Mouse (Mus musculus): ENCODE data around the gene Pkd2.
A peak's percentile ranks its signal among the peaks of the same experiment; 100 is the strongest.

Gene Pkd2

DNA sequence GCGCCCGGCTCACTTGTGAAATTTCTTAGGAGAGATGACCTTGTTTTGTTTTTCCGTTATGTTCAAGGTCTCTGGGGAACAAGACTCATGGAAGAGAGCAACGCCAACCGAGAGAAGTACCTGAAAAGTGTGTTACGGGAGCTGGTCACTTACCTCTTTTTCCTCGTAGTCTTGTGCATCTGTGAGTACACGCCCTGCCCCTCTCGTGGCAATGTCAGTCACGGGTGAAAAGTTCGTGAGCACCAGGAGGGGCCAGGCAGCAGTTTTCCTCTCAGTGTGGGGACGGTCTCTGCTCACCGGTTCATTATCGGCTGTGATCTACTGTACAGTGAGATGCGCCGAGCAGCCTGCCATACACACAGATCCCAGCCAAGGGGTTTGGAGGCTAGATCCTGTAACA lies 7.6 kb downstream of the Pkd2 start:
- no peak for DNase-seq

DNA sequence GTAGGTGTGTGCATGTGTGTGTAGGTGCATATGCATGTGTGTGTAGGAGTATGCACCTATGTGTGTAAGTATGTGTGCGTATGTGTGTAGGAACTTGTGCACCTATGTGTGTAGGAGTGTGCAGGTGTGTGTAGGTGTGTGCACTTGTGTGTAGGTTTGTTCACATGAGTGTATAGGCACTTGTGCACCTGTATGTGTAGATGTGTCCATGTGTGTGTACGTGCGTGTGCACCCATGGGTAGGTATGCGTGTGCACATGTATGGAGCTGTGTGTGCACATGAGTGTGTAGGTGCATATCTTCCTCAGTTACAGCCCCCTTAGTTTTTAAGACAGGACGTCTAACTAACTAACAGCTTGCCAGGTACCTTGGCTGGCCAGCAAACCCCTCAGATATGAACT lies 9.3 kb downstream of the Pkd2 start:
- DNase-seq = no peak

GRCm38 (mm10) chr5:104470981-104471391 lies 11.7 kb downstream of the Pkd2 start:
- DNase-seq = no peak

DNA sequence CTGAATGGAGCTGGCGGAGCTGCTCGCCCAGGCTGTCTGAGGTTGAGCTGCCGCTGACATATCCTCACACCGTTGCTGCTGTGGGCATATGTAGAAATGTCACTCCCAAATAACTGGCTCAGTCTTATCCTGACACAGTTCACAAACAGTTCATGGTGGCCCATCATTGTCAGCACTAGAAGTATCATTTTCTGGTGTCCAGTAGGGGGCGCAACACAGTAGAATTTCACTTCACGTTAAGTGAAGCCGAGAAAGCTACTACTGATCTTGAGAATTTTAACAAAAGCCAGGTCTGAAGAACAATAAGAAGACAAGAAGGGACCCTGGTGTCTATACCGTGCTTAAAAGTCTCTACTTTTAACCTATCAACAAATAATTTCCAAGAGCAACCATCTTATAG lies 13.1 kb downstream of the Pkd2 start:
- peak in 1 of 2 experiments; percentile 11 for DNase-seq

DNA sequence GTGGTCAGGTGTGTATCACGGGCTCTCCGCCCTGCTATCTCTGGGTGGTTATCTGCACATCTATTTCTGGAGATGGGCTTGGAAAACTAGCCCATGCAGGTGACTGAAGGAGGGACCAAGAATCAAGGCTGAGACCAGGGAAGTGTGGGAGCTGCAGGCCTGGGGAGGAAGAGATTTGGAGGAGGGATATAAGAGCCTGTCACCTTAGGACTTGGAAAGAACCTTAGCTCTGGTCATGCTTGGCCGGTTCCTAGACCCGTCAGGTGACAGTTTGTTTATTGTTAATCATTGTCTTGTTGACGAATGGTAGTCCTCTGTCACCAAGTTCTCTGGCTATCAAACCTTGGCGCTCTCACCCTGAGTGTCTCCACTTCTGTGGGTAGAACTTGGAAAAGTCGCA lies 21.1 kb downstream of the Pkd2 start:
- DNase-seq = no peak

DNA sequence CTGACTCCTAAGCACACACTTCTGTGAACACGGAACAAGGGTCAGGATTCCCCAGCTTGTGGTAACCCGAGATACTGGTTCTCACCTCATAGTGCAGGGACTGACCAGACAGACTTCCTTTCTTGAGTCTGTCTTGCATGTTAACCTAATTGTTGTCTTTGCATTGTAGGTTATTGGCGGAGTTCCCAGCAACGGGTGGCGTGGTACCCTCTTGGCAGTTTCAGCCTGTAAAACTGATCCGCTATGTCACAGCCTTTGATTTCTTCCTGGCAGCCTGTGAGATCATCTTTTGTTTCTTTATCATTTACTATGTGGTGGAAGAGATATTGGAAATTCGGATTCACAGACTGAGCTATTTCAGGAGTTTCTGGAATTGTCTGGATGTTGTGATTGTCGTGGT lies 23.6 kb downstream of the Pkd2 start:
- no peak for DNase-seq

DNA sequence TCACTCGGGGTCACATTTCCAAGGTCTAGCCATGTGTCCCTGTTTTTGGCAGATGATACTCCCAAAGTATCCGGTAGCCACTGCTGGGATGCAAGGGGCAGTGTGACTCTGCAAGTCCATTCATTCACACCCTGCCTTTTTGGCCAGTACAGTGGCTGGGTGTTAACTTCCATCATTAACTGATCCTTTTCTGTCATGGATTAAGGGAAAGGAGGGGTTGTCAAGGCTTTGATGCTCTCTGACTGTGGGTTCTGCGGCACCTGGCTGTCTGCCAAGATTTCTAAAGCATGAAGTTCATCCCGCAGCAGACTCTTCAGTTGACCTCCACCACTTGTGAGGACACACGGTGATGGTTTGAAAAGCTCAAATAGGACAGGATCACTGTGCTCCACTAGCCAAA lies 32.3 kb downstream of the Pkd2 start:
- no peak for DNase-seq

- no peak for DNase-seq
Observed at GRCm38 (mm10) chr5:104504883-104505282, 45.6 kb downstream of the Pkd2 start.

GRCm38 (mm10) chr5:104507829-104508194 lies 48.6 kb downstream of the Pkd2 start:
- DNase-seq = no peak

DNA sequence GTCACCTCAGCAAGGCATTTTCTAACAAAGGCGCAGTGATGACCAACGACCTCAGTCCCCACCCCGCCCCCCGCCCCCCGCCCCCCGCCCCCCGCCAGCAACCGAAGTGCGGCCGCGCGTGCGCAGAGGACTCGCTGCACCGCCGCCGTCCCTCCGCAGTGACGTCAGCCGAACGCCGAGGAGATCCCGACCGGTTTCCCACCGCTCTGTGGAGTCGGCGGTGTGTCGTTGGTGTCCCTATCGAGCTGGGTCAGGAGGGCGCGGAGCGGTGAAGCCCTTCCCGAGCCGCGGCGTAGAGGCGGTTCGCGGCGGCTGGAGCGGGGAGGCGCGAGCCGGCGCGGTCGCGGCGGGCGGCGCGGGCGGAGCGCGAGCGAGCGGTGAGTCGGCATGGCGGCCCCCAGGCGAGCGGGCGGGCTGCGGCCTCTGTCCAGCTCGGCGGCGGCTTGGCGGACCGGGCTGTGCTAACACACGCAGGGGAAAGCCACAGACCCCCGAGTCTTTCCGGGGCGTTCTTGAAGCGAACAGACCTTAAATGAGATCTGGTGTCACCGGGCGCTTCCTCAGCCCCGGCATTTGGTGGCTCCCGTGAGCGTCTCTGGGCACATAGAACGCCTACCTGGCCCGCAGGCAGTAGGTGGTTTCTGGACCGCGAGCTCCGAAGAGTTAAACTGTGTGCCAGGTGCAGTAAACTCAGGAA lies 49.1 kb downstream of the Pkd2 start, which contains the start of gene BC005561:
Gene BC005561 (plus strand): TSS at position 158 of the 697 bp plus-strand sequence.
- DNase-seq = peak; percentile 87 to 91

DNA sequence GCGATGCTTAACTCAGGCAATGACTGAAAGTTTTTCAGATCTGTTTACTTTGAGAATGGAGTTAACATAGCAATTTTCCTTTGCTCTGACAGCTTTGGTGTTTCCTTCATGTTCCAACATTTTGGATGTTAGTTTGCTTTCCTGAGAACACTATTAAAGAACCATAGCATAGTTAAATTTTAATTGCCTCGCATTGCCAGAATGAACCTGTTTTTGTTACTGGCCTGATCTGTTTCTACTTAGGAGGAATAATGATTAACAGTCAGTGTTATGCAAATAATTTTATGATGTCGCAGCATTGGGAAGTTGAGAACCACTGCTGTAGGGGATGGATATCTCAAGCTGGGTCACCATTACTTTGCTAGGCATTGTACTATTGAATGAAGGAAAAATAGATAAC lies 52.0 kb downstream of the Pkd2 start:
- no peak for DNase-seq

DNA sequence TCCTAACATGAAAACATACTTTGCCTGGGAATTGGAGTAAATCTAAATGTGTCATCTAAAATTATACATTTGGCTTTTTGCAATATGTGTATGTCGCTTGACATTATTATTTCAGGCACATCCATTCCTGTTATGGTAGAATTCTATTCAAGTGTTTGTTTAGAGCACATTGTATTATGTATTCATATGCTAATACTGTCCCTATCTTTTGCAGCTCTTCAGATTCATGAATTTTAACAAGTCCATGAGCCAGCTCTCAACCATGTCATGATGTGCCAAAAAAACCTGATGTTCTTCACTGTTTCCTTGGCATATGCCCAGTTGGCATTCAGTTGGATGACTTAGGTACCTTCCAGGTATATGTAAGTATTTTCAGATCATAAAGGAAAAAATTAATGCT lies 79.4 kb downstream of the Pkd2 start:
- DNase-seq = no peak

GRCm38 (mm10) chr5:104539331-104539730 lies 80.1 kb downstream of the Pkd2 start:
- DNase-seq = no peak
